Mouse (Mus musculus) liver (tissue): ENCODE measurements at regions not wholly inside any gene's neighbourhood (a gene's known extent, or its start where the extent isn't known, plus 50 kb on each side); places are given as distances from the start of the nearest gene placed in this dataset.

ENCODE experiments used
- DNase-seq: peaks from one replicate; pipeline ENCODE4 v3.0.0-alpha.2; 2020; ENCODE audit warnings: mixed read lengths

- DNase-seq, result no peak
These were observed 704.6 kb downstream of the Fat4 start for GRCm38 (mm10) chr3:39591312-39591711.

GRCm38 (mm10) chr3:39592349-39593117 is 705.8 kb downstream of the Fat4 start:
- no peak for DNase-seq

- no peak for DNase-seq
These were observed 723.2 kb downstream of the Fat4 start for GRCm38 (mm10) chr3:39609937-39610336.

- DNase-seq, result no peak
These were observed 725.7 kb downstream of the Fat4 start for GRCm38 (mm10) chr3:39612408-39612807.

GRCm38 (mm10) chr3:39637924-39638323 is 751.2 kb downstream of the Fat4 start:
- no peak for DNase-seq

GRCm38 (mm10) chr3:39643194-39643593 is 756.5 kb downstream of the Fat4 start:
- DNase-seq, result no peak

GRCm38 (mm10) chr3:39666817-39667216 is 780.1 kb downstream of the Fat4 start:
- no peak for DNase-seq

- DNase-seq, result no peak
These were observed 782.4 kb downstream of the Fat4 start for GRCm38 (mm10) chr3:39669145-39669544.

GRCm38 (mm10) chr3:39673997-39674396 is 787.3 kb downstream of the Fat4 start:
- DNase-seq, result no peak

GRCm38 (mm10) chr3:39674927-39675326 is 788.2 kb downstream of the Fat4 start:
- DNase-seq, result no peak

- no peak for DNase-seq
These were observed 818.9 kb downstream of the Fat4 start for GRCm38 (mm10) chr3:39705610-39706009.

- DNase-seq, result no peak
These were observed 818.0 kb upstream of the Intu start for GRCm38 (mm10) chr3:39712795-39713709.

- DNase-seq, result no peak
These were observed 817.0 kb upstream of the Intu start for GRCm38 (mm10) chr3:39714056-39714592.

- DNase-seq, result no peak
These were observed 812.0 kb upstream of the Intu start for GRCm38 (mm10) chr3:39718946-39719545.

GRCm38 (mm10) chr3:39725755-39726154 is 805.3 kb upstream of the Intu start:
- DNase-seq, result no peak

- no peak for DNase-seq
These were observed 794.4 kb upstream of the Intu start for GRCm38 (mm10) chr3:39736639-39737038.

GRCm38 (mm10) chr3:39745947-39746346 is 785.1 kb upstream of the Intu start:
- DNase-seq, result no peak

- DNase-seq, result no peak
These were observed 762.0 kb upstream of the Intu start for GRCm38 (mm10) chr3:39768981-39769568.

- DNase-seq, result no peak
These were observed 754.6 kb upstream of the Intu start for GRCm38 (mm10) chr3:39776278-39777039.

GRCm38 (mm10) chr3:39779690-39780218 is 751.3 kb upstream of the Intu start:
- DNase-seq, result no peak

- no peak for DNase-seq
These were observed 750.8 kb upstream of the Intu start for GRCm38 (mm10) chr3:39780270-39780669.

- no peak for DNase-seq
These were observed 746.2 kb upstream of the Intu start for GRCm38 (mm10) chr3:39784901-39785300.
